Mouse (Mus musculus) kidney, adult 11 months (tissue): ENCODE results near the gene Cerkl.

Source experiments
- DNase-seq: peaks from one replicate; pipeline ENCODE4 v3.0.0; 2022

The Cerkl gene

DNA sequence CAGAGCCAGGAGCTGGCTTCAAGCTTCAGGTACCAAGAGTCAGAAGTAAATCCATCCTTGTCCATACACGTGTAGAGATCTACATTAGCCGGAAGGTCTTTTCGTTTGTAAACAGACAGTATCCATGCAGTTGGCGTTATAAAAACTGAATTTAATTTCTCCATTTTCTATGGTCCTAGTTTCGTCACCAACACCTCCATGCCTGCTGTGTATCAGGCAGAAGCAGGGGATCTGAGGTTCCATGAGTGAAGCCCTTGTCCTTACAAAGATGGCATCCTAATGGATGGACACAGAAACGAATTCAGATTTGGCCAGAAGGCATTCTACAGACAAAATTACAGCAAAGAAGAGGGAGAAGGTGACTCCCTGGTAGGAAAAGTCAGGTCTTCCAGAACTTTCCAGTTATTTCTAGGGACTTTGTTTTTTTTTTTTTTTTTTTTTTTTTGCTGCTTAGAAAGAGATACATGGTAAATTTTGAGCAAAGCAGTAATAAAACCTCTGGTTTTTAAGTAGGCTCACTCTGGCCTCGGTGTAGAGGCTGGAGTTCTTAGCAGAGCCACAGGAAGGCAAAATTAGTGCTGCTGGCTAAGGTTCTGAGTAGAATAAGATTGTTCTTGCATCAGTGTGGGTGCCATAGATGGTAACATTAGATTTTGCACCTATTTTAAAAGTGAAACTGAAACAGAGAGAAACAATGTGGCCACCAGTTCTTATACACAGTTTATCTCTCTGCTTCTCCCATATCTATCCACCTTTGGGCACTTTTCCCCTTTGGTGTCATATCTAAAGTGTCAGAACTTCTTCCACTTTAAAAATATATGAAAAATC, 85.0 kb downstream of the Cerkl start:
- no peak for DNase-seq

DNA sequence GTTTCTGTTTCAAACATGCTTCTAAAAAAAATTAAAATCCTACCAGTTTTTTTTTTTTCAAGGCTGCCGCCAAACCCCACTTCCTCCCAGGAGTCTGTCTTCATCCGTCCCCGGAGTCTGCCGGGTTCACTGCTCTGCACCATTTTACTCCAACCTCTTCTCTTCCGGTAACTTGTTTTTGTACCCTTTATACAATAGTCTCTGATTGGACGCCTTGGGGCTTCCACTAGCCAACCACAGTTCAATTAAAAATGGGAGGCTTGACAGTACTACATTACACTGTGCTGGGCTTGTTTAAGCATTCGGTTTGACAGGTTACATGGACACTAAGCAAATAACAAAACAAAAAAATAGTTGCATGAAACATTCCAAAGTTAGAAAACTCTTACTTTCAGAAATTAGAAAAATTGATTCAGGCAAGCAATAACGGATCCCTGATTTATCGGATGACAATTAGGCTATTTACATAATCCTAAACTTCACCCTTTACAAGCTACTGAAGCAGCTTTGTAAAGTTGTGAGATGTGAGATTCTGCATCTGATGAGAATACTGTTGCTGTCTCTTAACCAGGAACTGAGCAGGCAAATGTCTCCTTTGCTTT, 85.8 kb downstream of the Cerkl start:
- DNase-seq = no peak

DNA sequence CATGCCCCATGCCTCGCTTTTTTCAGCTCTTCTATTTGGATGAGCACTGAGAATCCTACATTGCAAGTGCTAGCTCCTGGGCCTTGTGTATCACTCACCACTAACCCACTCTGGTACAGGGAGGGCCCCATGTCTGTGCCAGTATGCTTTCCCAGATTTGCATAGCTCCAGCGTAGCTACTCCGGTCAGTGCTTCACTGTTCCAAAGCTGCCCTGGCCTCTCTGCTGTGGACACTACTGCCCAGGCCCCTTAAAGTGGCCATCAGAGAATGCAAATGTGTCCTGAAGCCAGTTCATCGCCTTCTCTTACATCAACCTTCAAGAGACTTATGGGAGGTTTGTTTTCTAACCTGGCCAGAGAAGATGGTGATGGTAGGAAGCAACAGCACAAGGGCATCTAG, 86.7 kb downstream of the Cerkl start:
- no peak for DNase-seq

DNA sequence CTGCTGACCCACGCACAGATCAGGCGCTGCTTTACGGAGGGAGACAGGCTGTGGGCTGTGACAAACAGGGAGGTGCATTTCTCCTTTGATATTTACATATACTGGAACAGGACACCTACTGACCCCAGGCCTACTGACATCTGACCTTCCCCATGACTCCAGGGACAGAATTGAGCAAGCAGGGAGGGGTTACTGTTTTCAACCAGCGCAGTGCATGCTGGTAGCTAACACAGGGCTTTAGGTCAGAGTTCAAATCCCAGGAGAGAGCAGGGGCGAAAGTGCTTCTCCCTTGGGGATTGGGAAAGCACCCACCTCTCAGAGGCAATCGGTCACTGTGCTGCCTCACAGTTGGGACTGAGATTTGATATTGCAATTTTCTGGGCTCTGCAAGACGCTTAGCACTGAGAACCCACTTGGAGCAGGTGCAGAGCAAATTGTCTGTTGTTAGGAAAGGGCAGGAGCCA, 87.5 kb downstream of the Cerkl start:
- DNase-seq = no peak

DNA sequence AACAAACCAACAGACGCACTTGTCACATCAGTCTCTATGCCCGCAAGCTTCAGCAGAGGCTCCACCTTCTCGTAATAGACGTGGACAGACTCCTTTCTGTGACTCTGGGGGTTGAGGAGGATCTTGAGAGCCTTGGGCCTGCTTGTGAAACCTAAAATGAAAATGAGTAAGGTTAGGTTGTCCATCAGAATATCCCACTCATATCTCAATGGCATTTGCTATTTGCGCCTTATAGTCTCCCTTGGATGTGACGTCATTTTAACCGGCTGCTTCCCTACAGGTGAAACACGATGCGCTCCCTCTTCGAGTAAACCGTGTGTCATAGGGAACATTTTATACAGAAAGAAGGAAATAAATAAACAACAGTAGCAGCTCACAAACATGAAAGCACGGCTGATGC, 87.9 kb downstream of the Cerkl start:
- DNase-seq = no peak

DNA sequence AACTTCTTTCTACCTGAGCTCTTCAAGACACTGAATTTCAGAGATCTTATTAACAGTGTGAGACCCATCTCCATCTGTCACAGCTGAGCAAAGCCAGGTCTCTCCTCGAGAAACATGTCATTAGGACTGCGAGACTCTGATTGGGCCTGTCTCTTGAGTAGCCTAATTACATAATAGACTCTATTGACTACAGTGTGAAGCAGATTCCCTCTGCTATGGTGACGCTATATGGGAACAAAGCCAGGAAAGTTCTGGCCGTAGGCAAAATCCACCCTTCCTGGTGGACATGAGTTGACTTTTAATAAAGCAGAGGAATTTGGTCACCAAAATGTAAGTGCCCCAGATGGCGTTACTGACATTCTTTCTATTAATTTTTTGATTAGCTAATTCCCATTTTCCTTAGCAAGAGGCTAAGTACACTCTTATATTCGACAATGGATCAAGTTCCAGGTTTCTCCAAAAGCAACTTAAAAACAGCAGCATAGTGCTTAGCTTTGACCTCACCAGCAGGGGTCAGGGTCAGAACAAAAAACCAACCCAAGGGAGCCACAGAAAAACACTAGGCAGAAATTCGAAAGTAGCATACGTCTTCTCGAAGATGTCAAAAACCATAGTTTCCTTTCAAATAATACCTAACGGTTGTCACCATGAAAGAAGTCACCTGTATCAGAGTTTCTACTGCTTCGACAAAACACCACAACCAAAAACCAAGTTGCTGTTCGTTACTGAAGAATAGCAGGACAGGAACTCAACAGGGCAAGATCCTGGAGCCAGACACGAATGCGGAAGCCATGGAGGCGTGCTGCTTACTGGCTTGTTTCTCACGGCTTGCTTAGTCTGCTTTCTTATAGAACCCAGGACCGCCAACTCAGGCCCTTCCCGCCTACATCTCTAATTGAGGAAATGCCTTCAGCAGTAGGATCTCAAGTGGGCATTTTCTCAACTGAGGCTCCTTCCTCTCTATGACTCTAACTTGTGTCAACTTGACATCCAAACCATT, 88.8 kb downstream of the Cerkl start:
- no peak for DNase-seq

DNA sequence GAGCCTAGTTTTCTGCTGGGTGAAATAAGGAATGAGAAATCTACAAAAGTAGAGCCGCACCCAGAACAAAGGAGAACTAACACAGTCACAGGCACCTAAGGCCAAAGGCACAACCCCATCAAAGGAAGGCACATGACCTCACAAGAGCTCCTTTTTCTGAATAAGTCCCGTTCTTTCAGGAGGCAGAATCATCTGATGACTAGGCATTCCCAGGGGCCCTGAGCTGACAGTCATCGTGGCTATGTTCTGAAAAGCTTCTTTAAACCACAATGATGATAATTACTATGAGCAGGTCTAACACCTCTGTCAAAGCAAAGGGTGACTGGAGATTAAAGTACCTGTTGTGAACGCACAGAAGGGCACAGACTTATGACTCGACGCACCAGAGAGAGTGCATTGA, 92.7 kb downstream of the Cerkl start:
- DNase-seq = no peak

DNA sequence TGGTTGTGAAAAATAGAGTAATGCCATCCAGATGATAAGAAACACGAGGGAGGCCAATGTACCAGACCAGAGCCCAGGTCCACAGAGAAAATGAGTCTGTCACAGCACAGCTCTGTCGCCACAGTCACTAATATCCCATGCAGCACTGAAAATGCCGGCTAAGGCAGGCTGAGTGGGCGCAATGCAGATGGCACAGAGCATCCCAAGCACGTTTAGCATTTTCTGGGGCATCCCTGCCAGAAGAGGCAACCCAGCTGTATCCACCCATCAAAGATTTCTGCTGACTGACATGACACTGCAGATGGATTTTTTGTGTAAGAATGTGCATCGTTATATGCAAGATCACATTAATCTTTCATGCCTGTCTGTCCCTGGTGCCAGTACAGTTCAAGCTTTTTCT, 94.6 kb downstream of the Cerkl start:
- no peak for DNase-seq

DNA sequence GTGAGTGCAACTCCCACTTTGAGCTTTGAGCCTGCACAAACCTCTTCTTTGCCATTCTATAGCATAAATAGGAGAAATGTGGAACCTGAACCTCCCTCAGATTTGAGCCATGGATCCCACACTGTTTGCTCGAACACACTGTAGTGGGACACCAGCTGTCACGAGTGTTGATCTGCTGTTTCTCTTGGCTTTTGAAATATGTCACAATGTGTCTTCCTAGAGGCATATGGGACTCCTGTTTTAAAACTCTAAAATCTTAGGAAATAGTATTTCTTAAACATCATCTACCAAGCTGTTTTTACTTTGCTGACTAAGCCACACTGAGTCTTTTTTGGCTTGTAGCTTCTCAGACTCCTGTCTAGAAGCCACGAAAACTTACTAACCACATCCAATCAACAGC, 98.8 kb downstream of the Cerkl start:
- DNase-seq = no peak

DNA sequence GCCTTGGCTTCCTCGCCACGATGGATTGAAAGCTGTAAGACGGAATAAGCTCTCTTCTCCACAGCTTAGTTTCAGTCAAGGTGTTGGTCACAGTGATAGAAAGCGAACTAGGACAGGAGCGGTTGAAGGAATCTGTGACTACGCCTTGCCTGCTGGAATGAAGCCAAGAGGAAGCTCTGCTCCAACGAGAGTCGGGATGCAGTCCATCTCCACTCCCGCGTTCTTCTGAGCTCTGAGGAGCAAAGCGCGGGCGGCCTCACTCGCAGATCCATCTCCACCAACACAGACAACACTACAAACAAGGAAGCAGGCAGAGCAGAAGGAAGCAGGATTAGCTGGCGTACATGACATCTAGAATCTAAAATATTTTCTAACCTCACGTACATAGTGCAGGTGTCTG, 101.8 kb downstream of the Cerkl start:
- DNase-seq = no peak

DNA sequence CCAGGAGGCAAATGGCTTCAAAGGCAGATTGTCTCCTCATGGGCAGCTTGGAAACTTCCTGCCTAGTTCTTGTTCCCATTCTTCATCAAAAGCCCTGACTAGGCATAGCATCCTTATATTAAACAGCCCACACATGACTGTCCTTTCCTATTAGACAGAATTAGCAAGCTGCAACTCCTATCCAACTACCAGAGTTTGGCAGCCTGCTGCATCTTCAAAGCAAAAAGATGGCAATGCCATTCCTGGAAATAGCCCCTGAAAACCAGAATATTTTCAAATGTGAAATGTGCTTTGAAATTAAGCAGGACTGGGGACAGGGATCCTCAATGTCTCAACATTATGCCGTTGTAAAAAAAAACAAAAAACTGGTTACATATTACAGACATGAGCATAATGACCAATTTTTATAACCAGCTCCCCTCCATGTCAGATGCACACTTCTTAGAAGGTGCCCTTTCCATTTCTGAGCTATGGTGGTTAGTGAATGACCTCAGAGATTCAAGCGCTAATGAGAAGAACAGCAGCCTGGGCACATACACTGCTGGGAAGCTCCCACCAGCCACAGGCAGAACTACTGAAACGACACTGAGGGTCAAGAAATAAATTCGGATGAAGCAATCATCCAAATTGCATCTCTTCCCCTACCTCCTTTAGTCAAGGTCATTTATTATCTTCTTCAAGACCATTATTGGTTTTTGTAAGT, 104.3 kb downstream of the Cerkl start:
- no peak for DNase-seq

DNA sequence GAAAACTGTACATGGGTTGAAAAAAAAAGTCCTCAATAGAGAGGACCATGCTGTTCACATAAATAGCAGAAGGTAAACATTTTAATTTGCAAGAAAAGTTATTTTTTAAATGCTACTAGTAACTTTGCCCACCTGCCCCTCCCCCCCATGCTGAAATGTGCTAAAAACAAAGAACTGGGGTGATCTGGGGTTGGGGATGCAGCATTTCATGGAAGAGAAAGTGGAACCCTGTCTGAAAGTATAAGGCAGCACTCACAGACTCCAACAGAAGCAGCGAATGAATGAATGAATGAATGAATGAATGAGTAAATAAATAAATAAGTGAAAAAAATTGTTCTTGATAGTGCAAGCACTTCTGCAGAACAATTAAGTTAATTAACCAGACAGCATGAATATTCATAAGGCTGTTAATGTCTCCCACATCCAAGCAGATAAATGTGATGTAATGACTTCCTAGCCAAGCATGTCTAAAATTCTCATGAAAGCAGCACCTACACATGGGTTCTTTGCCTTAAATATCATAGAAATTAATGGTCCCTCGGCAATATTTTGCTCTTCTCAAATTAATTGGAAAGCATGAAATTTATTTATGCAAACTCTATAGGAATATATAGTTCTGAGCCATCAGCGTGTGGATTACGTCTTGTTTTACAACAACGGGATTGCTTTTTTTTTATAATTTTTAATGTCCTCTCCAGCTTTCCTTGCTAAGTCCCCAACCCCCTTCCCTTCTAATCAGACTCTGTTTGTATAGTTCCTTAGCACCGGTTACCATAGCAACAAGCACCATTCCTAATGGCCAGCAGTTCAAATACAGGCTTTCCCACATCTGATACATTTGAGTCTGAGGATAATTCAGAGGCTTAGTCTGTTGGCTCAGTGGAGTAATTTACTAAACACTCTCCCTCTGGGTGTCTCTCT, 105.1 kb downstream of the Cerkl start:
- no peak for DNase-seq

DNA sequence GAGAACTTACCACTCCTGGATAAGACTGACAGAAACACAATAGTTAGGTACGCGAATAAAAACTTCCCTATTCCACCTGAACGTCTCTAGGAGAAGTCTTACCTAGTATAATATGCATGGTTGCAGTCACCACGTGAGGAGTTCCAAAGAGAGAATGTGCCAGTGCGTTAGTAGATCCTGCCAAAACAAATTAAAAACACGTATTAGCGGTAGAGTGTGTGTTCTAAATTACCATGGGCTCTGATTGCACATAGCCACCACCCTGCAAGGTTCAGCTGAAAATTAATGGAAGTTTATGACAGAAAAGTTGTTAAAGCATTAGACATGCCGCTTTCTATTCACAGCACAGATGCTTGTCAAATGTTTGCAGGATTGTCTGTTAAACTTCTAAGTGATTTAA, 113.5 kb downstream of the Cerkl start:
- no peak for DNase-seq

DNA sequence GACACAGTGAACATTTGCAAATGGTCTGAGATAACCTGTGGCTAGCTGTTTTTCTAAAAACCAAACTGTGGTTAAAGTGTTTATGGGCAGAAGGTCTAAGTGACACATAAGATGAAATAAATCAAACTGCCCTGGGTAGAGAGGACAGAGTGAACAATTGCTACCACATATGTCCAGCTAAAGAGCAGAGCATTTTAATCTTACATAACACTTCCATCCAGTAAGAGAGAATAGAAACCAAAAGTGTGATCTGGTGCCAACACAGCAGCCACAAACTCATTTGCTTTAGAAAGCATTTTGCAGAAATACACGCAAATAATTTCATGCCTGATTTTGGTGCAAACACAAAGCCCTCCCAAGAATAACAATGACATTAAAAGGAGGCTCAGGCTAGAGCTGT, 117.6 kb downstream of the Cerkl start:
- DNase-seq = no peak

DNA sequence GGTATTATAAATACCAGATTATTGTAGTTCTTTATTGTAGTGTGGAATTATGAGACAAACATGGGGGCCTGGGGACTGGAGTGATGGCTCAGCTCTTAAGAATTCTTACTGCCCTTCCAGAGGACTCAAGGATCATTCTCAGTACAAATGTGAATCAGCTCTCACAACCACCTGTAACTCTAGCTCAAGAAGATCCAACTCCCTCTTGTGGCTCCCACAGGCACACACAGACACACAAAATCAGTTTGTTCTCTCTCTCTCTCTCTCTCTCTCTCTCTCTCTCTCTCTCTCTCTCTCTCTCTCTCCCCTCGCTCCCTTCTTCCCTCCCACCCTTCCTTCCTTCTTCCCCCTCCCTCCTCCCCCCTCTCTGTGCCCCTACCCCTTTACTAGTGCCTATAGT, 120.4 kb downstream of the Cerkl start:
- DNase-seq = no peak

DNA sequence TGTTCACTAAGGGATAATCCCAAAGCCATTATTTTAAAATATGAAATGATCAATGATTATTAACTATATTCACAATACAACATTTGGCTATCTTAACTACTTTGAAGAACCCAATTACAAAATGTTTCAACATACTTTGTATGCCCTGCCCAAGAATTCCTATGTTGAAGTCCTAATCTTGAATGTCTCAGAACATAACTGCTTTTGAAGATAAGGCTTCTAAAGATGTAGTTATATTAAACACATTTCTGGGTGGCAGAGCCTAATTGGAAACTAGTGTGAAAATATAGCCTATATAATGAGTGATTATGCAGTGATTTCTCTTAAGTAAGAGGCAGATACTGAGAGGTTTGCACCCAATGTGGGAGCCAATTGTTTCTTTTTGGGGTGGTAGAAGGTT, 121.9 kb downstream of the Cerkl start:
- DNase-seq = no peak

DNA sequence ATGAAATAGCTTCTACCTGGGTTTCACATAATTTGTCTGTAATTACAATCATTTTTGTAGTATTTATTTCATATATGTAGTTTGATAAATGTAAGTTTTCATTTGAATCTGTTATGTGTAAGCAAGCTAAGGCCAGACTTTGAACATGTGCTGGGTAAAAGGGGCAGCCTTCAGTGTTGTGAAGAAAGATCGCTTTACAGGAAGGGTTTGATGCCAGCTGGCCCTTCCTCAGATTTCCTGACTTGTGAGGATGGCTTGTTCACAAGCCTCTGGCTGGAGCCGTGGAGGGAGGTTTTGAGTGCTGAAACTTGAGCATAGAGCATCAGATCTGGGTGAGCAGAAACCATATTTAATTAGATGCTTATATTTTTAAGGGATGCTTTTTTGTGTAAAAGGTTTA, 128.5 kb downstream of the Cerkl start:
- DNase-seq = no peak

DNA sequence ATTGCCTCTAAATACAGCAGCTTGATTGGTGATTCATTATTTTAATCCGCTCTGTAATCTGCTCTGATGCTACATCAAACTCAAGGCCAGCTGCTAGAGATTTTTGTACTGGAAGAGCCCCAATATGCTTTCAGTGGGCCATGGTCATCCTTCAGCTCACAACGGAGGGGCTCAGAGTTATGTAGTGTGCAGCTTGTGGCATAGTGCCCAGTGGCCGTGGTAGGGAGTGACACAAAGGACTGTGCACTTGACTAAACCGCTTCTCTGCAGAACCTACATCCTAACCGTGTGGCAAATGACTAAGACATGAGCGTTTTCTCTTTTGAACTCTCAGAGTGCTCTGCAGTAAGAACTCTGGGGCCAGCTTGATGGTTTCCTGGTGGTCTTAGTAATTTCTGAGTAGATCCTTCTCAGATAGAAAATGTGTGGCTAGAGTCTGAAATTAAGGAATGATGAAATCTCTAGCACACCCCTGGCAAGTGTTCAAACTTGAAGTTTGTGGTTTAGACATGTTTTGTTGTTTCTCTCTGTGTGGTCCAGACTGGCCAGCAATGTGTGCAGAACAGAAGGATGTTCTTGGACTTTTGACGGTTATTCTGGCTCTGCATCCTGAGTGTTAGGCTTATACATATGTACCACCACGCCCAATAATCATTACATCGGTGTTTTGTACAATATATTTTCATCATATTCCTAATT, 140.3 kb downstream of the Cerkl start:
- DNase-seq = no peak

DNA sequence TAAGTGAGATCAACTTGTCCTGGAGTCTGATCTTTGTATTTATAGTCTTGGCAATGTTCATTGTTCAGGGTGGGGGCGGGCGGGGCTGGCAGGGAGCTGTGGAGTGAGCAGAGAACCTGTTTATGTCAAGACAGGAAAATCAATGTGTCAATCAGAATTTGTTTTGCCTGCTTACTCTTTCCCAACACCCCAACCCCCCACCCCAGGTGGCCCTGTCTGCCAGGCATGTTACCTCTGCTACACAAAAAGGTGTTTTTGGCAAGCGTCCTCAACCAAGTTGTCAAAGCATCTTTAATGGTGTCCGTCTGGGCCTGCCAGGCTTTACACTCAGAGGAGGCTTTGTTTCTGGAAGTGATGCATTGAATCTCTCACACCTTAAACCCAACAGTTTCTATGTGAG, 141.5 kb downstream of the Cerkl start:
- DNase-seq = no peak

DNA sequence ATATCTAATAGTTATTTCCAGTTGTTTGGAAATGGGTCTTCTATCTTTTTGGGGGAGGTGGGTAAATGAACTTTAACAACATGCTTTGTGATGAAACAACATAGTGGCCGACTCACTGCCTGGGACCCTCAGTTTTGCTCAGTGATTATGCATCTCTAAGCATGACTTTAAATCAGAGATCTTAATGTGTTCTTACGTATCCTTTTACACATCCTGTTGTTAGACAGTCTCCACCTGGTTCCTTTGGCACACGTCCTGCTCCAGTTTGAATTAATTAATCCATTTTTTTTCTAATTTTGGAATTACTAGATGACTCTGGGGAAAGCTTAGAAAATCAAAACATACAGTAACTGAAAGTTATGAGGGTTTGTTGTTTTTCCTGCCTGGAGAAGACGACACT, 144.1 kb downstream of the Cerkl start:
- no peak for DNase-seq
